Mouse (Mus musculus) heart, embryonic 10.5 days (tissue): ENCODE results near the gene Chga. TPM values are rescaled to one million over a fixed set of nuclear protein-coding genes. Genes with fewer than 3 reads are reported as not detected.

Experiments used
- DNase-seq: peaks from one replicate; pipeline ENCODE4 v3.0.0-alpha.2; 2017; ENCODE audit warnings: low spot score
- H3K27ac ChIP-seq: fragments of 300-500 bp; sonication (generic); 2 replicates; pipeline ENCODE4 v1.5.1; 2016; ENCODE audit warnings: mild to moderate bottlenecking
- H3K27me3 ChIP-seq: fragments of 300-500 bp; sonication (generic); 2 replicates; pipeline ENCODE4 v1.6.1; 2016; ENCODE audit warnings: mild to moderate bottlenecking; ENCODE audit not compliant: poor library complexity, insufficient read depth, severe bottlenecking
- H3K36me3 ChIP-seq: fragments of 300-500 bp; sonication (generic); 2 replicates; pipeline ENCODE4 v1.6.1; 2016; ENCODE audit warnings: mild to moderate bottlenecking, moderate library complexity
- H3K4me1 ChIP-seq: fragments of 300-500 bp; sonication (generic); 2 replicates; pipeline ENCODE4 v1.6.1; 2016; ENCODE audit warnings: mild to moderate bottlenecking
- H3K4me3 ChIP-seq: fragments of 300-500 bp; sonication (generic); 2 replicates; pipeline ENCODE4 v1.5.1; 2016; ENCODE audit warnings: mild to moderate bottlenecking, moderate library complexity
- H3K9me3 ChIP-seq: fragments of 300-500 bp; sonication (generic); 2 replicates; pipeline ENCODE4 v1.6.1; 2016; ENCODE audit warnings: mild to moderate bottlenecking, moderate library complexity
- WGBS: fragments of 180-500 bp; shearing (Covaris S2); methylation state at CpG from one replicate; pipeline ENCODE4 v1.1.7; 2016; 5-methylcytosine and 5-hydroxymethylcytosine counted together
- polyA plus RNA-seq: library from polyadenylated mRNA; unstranded; fragments of >200 nt; fragmentation: Nextera tagmentation; extraction: Ambion mirVana; gene quantifications from 2 replicates; pipeline ENCODE4 v1.2.1, GENCODE M21; 2016

Chga gene
- polyA plus RNA-seq, 1 experiment from 2014 or later = 0.44 TPM

DNA sequence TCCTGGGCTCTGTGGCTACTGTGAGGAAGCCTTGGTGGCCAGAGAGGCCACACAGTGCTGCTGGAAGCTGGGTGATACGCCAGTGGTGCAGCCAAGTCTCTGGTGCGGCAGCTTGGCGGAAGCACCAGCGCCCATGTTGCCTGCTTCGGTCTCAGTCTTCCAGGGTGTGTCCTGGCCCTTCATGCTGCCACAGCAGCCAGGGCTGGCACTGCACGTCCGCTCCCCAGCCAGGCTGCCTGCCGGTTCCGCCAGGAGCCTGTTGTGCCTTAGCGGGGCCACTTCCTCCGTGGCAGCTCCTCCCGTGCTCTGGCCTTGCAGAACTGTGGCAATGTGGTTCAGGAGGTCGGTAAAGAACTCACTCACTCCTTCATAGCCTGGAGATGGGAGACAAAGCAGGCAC, 15.3 kb downstream of the Chga start:
- 81% methylated on average over 13 of the region's 13 CpGs for WGBS
- Histone ChIP-seq H3K4me3 (no peak overlapping the region), H3K4me1 (0 out of 2 replicates have a peak, but pooled peaks cover 12% of the 10 kb centered on the region), H3K36me3 (no peaks in the 10 kb centered on the region), H3K27me3 (no peaks in the 10 kb centered on the region), H3K27ac (peak overlapping the region; percentile 10; the same call in 1 of the 2 replicates), H3K9me3 (no peaks in the 10 kb centered on the region)
- DNase-seq = no peak

DNA sequence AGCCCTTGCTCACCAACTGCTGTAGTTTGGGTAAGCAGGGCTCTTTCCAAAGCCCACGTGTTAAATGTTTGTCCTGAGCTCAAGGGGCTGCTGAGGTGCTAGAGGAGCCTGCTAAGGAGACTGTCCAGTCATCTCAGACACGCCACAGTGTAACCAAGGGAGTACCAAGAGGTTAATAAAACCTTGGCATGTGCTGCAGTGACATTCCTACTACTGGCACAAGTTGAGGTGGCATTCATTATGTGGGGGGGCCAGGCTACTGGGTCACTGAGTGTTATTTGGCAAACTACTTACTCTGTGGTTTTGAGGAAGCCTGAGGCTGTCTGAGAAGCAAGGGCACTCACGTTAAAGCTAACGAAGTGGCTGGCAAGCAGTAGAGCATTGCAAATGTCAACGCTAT, 16.0 kb downstream of the Chga start:
- Histone ChIP-seq H3K36me3 (no peaks in the 10 kb centered on the region), H3K27ac (no peak overlapping the region), H3K9me3 (no peaks in the 10 kb centered on the region), H3K4me3 (no peak overlapping the region), H3K27me3 (no peaks in the 10 kb centered on the region), H3K4me1 (0 out of 2 replicates have a peak, but pooled peaks cover 12% of the 10 kb centered on the region)
- WGBS = 73% methylated on average over 5 of the region's 5 CpGs
- no peak for DNase-seq

DNA sequence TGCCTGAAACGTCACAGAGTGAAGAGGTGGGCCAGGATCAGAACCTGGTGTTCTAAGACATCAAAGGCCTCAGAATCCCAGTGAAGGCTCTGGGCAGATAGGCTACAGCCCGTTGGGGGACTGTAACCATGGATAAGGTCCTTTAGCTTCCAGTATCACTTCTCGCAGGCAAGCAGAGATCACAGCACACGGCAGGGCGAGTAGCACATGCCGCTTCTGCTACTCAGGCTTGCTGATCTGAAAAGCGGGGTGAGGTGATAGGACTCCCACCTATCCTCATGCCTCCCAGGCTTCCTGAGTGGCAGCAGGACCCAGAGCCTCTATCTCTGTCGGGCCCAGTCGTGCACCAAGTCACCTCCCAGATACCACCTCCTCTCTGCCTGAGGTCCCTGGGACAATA, 16.9 kb downstream of the Chga start:
- Histone ChIP-seq H3K27ac (no peak overlapping the region), H3K4me1 (0 out of 2 replicates have a peak, but pooled peaks cover 12% of the 10 kb centered on the region), H3K4me3 (no peak overlapping the region), H3K36me3 (no peaks in the 10 kb centered on the region), H3K9me3 (no peaks in the 10 kb centered on the region), H3K27me3 (no peaks in the 10 kb centered on the region)
- WGBS = 58% methylated on average over 9 of the region's 9 CpGs
- no peak for DNase-seq

DNA sequence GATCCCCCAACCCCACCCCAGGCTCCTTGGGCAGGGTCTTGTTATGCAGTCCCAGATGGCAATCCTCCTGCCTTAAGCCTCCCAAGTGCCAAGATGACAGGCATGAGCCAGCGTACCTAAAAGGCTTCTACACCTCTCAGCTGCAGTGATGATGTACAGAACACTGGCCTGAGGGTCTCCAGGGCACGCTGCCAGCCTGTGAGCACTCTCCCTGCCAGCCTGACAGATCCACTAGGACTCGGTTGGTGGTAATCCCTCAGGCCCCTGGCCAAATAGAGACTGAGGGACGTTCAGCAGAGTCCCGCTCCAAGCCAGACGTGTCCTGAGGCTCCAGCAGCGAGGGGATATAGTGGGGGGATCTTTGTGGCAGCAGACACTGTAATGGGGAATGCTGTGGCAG, 18.3 kb downstream of the Chga start:
- Histone ChIP-seq H3K36me3 (no peaks in the 10 kb centered on the region), H3K27ac (no peak overlapping the region), H3K27me3 (no peaks in the 10 kb centered on the region), H3K9me3 (no peaks in the 10 kb centered on the region), H3K4me1 (0 out of 2 replicates have a peak, but pooled peaks cover 9% of the 10 kb centered on the region), H3K4me3 (no peak overlapping the region)
- WGBS = 59% methylated on average over 7 of the region's 7 CpGs
- DNase-seq = no peak

DNA sequence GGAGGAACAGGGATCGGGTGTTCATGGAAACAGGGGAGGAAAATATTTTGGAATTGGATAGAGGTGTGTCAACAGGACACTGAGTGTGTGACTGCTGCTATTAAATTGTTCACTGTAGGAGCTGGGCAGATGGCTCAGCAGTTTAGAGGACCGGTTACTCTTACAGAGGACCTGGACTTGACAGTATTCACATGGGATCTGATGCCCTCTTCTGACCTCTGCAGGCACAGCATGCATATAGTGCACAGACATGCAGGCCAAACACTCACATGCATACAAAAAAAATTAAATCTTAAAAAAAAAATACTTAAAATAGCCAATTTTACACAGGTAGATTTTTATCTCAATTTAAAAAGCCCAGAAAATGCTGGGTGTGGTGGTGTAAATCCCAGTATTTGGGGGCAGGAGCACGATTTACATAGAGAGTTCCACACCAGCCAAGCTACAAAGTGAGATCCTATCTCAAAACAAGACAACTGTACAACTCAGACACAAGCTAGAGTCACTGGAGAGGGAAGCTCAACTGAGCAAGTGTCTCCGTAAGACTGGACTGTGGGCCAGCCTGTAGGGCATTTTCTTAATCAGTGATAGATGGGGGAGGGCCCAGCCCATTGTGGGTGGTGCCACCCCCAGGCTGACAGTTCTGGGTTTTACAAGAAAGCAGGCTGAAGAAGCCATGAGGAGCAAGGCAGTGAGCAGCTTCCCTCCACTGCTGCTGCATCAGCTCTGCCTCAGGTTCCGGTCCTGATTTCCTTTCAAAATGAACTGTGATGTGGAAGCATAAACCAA, 21.0 kb downstream of the Chga start:
- H3K36me3 ChIP-seq = no peaks in the 10 kb centered on the region
- WGBS = 76% methylated on average over 5 of the region's 5 CpGs

DNA sequence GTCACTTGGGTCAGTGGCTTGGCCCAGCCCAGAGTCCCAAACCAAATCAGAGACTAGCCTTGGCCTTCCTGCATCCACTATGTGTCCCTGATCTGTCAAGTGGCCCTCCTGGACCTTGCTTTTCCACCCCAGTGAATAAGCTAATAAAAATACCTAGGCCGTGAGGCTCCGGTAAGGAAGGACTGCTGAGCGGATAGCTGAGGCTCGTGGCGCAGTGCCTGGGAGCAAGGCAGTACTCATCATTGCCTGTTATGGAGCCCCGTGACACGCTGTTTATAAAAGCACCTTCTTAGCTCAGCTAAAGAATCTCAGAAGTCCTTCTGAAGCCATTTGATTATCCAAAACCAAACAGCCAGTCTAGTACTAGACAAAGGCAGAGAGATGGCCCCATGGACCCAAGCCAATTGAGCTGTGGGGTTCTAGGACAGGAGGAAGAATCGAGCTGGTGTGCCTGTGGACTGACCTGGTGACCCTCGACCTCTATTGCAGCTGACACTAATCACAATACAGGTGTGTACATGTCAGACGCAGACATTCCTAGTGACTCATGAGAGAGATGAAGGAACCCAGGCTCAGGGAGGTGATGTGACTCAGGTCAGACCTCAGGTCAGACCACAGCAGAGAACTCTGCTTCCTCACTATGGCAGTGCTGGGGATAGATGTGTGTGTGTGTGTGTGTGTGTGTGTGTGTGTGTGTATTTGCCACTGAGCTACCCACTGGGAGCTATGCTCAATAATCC, 22.1 kb downstream of the Chga start:
- no peak overlapping the region for H3K27ac ChIP-seq
- 85% methylated on average over 10 of the region's 10 CpGs for WGBS
- H3K4me1 ChIP-seq = 0 out of 2 replicates have a peak, but pooled peaks cover 3% of the 10 kb centered on the region
- no peaks in the 10 kb centered on the region for H3K36me3 ChIP-seq
- no peak overlapping the region for H3K4me3 ChIP-seq
- no peak for DNase-seq
- H3K27me3 ChIP-seq = no peaks in the 10 kb centered on the region
- H3K9me3 ChIP-seq = no peaks in the 10 kb centered on the region

More for the DNA sequence above, 21.0 kb downstream of the Chga start:
- no peaks in the 10 kb centered on the region for H3K9me3 ChIP-seq
- H3K27me3 ChIP-seq = no peaks in the 10 kb centered on the region
- H3K4me3 ChIP-seq = no peak overlapping the region
- DNase-seq = no peak
- no peak overlapping the region for H3K27ac ChIP-seq
- H3K4me1 ChIP-seq = 0 out of 2 replicates have a peak, but pooled peaks cover 4% of the 10 kb centered on the region

DNA sequence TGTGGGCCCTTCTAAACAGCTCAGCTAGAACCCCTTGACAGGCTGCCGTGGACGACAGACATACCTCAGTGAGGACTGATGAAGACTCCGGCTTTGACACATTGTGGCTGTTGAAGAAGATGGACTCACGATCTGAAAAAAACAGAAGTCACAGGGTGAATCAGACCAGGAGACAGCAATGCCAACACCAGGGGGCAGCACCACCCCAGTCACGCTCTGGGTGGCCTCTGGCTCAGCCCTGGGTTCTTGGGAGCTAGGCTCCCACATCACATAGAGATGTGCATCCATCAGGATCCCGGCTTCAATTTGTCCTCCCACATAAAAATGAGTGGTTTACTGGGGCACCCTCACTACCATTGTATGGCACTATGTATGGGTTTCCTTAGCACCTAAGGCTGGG, 24.3 kb downstream of the Chga start:
- H3K9me3 ChIP-seq = no peaks in the 10 kb centered on the region
- no peak overlapping the region for H3K27ac ChIP-seq
- no peaks in the 10 kb centered on the region for H3K27me3 ChIP-seq
- H3K4me3 ChIP-seq = no peak overlapping the region
- peak; percentile 86 for DNase-seq
- WGBS = 61% methylated on average over 6 of the region's 6 CpGs
- H3K4me1 ChIP-seq = peaks cover 8% of the 10 kb centered on the region; the same call in 1 of the 2 replicates
- H3K36me3 ChIP-seq = no peaks in the 10 kb centered on the region

DNA sequence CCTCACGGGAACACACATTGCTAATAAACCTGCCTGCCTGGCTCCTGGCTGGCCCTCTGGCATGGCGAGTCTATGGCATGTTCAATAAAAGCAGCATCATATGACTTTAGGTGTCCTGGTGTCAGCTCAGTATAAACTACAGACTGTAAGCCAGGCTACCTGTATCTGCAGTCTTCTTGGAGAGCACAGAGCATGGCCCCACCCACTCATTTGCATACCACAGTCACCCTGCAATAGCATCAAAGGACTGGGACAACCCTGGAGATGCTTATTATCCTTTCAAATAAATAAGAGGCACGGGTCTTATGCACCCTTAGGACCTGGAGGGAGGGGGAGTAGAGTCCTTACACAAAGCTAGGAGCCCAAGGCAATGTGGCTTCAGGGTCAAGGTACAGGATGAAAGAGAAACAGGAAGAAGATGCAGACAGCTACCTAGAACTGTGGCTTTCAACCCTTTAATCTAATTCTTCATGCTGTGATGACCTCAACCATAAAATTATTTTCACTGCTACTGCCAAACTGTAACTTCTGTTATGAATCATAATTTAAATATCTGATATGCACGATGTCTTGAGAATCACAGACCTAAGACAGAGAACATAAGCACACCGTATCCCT, 26.9 kb downstream of the Chga start:
- Histone ChIP-seq H3K27ac (no peak overlapping the region), H3K27me3 (no peaks in the 10 kb centered on the region), H3K4me3 (no peak overlapping the region), H3K36me3 (no peaks in the 10 kb centered on the region), H3K9me3 (no peaks in the 10 kb centered on the region), H3K4me1 (peaks cover 15% of the 10 kb centered on the region; the same call in 1 of the 2 replicates)
- DNase-seq = no peak
- 73% methylated on average over 5 of the region's 5 CpGs for WGBS

DNA sequence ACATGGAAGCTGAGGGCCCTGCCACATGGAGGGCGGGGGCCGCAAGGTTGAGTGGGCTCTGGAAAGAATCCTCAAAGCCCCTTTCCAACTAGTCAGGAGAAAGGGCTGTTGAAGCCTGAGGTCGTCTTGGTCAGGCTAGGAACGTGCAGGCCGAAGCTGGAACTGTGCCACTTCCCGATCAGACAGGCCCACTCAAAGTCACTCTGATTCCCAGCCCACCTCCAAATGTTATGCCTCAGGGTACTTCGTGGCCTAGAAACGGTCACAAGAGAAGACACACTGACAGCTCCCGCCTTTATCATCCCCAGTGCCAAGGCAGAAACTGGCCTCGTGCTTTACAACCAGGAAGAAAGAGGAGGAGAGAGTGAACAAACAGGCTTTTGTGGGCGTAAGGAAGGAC, 27.7 kb downstream of the Chga start:
- no peaks in the 10 kb centered on the region for H3K36me3 ChIP-seq
- 74% methylated on average over 11 of the region's 11 CpGs for WGBS
- H3K4me1 ChIP-seq = peaks cover 15% of the 10 kb centered on the region; the same call in 1 of the 2 replicates
- no peak overlapping the region for H3K27ac ChIP-seq
- H3K27me3 ChIP-seq = no peaks in the 10 kb centered on the region
- H3K4me3 ChIP-seq = no peak overlapping the region
- no peak for DNase-seq
- no peaks in the 10 kb centered on the region for H3K9me3 ChIP-seq

DNA sequence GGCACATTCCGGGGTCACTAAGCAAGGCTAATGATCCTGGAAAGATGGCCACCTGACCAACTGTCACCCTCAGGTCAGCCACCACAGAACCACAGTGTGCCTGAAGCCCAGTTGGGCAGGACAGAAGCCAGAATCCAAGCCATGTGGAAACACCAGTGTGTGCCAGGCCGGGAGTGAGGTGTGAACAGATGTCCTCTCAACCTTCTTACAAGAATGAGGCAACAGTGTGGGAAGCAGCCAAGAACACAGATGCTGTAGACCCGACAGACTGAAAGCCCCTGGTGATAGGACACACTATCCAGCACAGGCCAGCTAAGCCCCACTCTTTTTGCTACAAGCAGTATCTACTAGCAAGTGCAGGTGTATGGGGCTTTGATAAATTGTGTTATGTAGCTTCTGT, 30.6 kb downstream of the Chga start:
- H3K27ac ChIP-seq = no peak overlapping the region
- WGBS = 67% methylated on average over 3 of the region's 3 CpGs
- no peak overlapping the region for H3K4me3 ChIP-seq
- no peak for DNase-seq
- H3K4me1 ChIP-seq = peaks cover 20% of the 10 kb centered on the region; the same call in 1 of the 2 replicates
- H3K27me3 ChIP-seq = no peaks in the 10 kb centered on the region
- H3K36me3 ChIP-seq = no peaks in the 10 kb centered on the region
- H3K9me3 ChIP-seq = no peaks in the 10 kb centered on the region

DNA sequence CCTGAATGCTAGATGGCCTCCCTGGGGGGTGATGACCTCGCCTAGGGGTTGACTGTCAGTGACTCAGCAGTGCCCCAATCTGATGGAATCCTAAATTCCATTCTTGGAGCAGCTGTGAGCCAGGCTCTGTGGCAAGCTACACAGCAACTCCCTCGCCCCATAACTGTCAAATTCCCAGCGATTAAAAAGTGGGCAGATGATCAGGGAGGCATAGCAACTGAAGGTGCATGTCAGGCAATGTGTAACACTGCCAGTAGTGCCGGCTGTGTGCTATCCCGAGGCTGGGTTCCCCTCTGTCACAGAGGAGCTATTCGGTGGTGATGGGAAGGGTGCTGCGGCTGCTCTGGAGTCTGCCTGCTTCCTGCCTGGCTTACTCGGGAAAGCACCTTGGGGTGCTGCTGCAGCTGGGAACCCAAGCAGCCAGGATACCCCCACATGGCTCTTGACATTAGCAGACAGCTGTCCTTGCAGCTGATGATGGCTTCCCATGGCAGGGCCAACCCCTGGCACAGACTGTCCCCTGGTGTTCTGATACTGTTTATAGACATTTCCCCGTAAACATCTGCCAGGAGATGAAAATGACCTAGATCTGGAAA, 31.6 kb downstream of the Chga start:
- no peak for DNase-seq
- Histone ChIP-seq H3K4me3 (no peak overlapping the region), H3K4me1 (peaks cover 20% of the 10 kb centered on the region; the same call in 1 of the 2 replicates), H3K9me3 (no peaks in the 10 kb centered on the region), H3K27ac (no peak overlapping the region), H3K27me3 (no peaks in the 10 kb centered on the region), H3K36me3 (no peaks in the 10 kb centered on the region)
- 66% methylated on average over 9 of the region's 9 CpGs for WGBS

DNA sequence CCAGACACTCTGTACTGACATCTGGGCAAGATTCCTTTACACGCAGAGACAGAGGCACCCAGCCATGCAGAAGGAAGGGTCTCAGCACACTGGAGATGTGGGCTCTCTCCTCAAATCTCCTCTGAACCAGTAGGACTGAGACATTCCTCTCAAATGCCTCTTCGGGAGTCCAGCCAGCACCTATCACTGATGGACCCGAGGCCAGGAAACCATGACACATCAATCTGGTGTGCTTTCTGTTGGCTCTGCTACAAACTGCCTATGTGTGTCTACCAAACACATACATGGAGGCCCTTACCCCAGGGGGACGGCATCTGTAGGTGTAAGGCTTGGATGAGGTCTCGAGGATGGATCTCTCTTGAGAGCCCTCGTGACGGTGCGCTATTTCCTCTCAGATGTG, 32.3 kb downstream of the Chga start:
- no peak overlapping the region for H3K4me3 ChIP-seq
- no peaks in the 10 kb centered on the region for H3K36me3 ChIP-seq
- H3K9me3 ChIP-seq = no peaks in the 10 kb centered on the region
- H3K27me3 ChIP-seq = no peaks in the 10 kb centered on the region
- 84% methylated on average over 8 of the region's 8 CpGs for WGBS
- DNase-seq = no peak
- no peak overlapping the region for H3K27ac ChIP-seq
- peaks cover 20% of the 10 kb centered on the region; the same call in 1 of the 2 replicates for H3K4me1 ChIP-seq
